Mouse (Mus musculus): Measurements from ENCODE around the gene Vmn1r177.
"Not testable (repeated sequence)": the region's sequence is repeated elsewhere in the genome, so short reads cannot be mapped to it uniquely, and the experiment has no call there.

The Vmn1r177 gene

DNA sequence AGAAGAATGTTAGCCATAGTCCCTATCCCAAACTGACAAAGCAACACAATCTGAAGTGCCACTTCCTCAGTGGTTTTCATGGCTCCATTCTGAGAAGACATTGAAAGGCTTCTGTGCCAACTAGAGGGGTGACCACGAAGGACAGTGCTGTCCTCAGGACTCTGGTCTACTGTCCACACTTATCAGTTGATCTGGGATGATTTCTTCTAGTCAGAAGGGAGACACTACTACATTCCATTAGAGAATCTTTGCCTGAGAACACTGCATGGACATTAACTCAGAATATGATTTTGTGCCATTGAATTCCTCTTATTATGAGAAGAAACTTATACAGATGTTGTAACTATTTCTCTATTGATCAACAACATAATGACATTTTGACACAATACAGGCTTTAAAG, at the start of gene Vmn1r177:
TSS of gene Vmn1r177 (minus strand) at position 101 of the 400 bp plus-strand sequence.
- not testable (repeated sequence) for DNase-seq (ENCODE audit: low spot score)

DNA sequence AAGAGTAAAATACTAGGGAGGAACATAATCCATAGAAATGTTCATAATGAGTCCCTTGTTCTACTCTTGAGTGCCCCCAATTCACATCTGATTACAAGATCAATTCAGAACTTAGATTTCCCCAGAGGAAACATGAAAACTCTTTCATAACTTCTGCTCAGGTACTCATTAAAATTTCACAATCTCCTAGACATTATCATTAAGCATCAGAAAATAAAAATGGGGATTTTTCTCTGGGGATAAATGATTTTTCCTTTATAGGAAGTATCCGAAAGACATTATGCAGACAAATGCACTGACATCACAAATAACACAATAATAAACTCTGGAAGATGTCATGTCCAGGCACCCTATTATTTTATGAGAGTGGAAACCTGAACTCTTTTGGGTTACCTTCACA, 25.5 kb upstream of the Vmn1r177 start, which contains the start of gene Vmn1r178:
TSS of gene Vmn1r178 (plus strand) at position 301 of the 400 bp plus-strand sequence.
- no peak for DNase-seq (ENCODE audit: low spot score)

DNA sequence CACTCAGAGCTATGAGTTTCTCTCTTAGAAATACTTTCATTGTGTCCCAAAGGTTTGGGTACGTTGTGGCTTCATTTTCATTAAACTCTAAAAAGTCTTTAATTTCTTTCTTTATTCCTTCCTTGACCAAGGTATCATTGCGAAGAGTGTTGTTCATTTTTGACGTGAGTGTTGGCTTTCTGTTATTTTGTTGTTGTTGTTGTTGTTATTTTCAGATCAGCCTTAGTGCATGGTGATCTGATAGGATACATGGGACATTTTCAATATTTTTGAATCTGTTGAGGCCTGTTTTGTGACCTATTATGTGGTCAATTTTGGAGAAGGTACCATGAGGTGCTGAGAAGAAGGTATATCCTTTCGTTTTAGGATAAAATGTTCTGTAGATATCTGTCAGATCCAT, 10.7 kb upstream of the Vmn1r177 start:
- DNase-seq (ENCODE audit: low spot score): not testable (repeated sequence)

DNA sequence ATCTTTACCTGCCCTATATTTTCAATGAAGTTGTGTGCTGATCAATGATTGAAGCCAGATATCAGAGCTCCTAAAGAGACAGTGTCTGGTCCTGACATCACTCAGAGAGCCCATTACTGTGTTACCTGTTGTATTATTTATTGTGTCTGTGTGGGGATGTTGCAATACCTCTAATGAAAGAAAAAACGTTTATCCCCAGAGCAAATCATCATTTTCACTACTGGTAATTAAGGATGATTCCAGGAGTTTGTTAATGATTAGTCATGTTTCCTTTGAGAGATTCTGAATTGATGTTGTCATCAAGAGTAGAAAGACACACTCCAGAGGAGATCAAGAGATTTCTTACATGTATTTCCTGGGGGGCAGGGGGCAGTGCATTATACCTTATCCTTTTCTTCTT, 29.0 kb downstream of the Vmn1r177 start, which contains the start of gene Vmn1r176:
TSS of gene Vmn1r176 (minus strand) at position 101 of the 400 bp plus-strand sequence.
- DNase-seq (ENCODE audit: low spot score): not testable (repeated sequence)

Measured in ovary, postnatal 10 days (tissue).